Mouse (Mus musculus): ENCODE data around the gene Orai3.

Gene Orai3

GRCm38 (mm10) chr7:127824176-127824871, 54.7 kb downstream of the Orai3 start, which contains the start of the genes Stx4a and Stx1b:
TSS of gene Stx4a (plus strand) at chr7:127824294.
TSS of gene Stx1b (minus strand) at chr7:127824549.
- peak; percentile 60 for DNase-seq (ENCODE audit: low read depth, low spot score)
